Mouse (Mus musculus): Measurements from ENCODE around the gene Lekr1. TPM values are rescaled to one million over a fixed set of nuclear protein-coding genes. Genes with fewer than 3 reads are reported as not detected.

Lekr1 gene
- polyA plus RNA-seq, 1 experiment from 2014 or later, result 5.7 TPM

DNA sequence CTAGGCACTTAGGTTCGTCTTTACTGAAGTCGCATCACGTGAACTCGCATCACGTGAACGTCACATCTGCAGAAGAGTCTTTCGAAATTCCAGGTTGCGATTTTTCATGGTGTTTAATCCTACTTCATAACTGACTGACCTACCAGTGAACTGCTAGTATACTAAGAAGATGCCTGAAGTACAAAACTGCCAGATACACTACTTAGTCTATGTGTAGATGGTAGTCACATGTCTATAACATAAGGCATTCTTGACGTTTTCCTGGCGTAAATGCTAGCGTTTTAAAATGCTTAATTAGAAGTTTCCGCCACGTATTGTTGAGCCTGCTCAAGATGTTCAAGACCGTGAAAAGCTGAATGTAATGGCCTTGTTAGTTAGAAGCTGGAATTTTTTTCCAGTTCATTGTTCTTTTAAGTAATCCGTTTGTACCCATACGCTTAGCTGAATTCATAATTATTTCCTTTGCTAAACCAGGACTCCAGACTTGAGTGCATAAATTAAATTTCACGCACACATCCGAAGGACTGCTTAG lies 7.9 kb upstream of the Lekr1 start:
- Histone ChIP-seq H3K27me3 (peaks cover 47% of the 10 kb centered on the region), H3K4me2 (replicated peaks) (peak overlapping the region; percentile 97), H3K4me1 (replicated peaks) (peaks cover 27% of the 10 kb centered on the region), H3K9me3 (no peaks in the 10 kb centered on the region), H3K9ac (replicated peaks) (peak overlapping the region; percentile 75), H3K4me3 (replicated peaks) (peak overlapping the region; percentile 65), H3K36me3 (no peaks in the 10 kb centered on the region), H3K27ac (no peak overlapping the region)
- 1% methylated on average over 18 of the region's 18 CpGs for WGBS
- ATAC-seq, result peak; percentile 49

DNA sequence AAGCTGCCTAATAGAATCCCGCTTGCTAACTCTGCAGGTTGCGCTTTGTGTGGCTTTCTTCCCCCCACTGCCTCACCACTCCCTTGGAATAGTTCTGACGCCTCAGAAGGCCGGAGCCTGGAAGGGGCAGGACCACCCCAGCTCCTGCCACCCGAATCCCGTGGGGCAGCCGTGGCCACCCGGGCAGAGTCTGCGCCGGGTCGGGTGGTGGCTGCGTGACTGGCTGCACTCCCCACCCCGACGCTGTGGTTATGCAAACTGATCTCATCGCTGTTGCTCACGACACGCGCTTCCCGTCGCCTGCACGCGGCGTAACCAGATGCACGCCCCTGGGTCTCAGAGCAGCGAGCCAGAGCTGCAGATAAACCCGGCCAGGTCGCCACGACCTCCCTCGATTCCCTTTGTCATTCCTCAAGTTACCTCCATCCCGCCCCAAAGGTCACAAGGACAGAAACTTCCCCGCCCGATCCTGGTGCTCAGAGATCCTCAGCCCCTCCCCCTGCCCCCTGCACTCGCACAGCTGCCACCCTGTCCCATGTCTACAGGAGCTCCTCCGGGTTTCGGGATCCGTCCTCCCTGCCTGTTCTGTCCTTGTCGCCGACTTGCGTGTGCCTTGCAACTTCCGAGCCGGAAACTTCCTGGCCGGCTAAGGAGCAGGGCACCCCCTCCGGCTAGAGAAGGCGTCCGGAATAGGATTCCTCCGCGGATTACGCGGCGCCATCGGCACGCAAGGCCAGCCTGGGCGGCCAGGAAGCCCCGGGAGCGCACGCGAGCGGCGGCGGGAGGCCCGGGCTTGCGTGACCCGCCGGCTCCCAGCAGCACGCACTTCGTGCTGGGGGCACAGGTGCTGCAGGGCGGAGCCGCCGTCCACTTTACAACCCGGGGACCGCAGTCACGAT lies 7.1 kb upstream of the Lekr1 start:
- WGBS, result under 1% methylated on average over 72 of the region's 72 CpGs
- Histone ChIP-seq H3K36me3 (no peaks in the 10 kb centered on the region), H3K9ac (replicated peaks) (peak overlapping the region; percentile 75), H3K27me3 (peaks cover 47% of the 10 kb centered on the region), H3K4me3 (replicated peaks) (peak overlapping the region; percentile 65), H3K4me1 (replicated peaks) (peaks cover 27% of the 10 kb centered on the region), H3K9me3 (no peaks in the 10 kb centered on the region), H3K4me2 (replicated peaks) (peak overlapping the region; percentile 97), H3K27ac (peak overlapping the region; percentile 71)
- peak; percentile 88 for ATAC-seq

DNA sequence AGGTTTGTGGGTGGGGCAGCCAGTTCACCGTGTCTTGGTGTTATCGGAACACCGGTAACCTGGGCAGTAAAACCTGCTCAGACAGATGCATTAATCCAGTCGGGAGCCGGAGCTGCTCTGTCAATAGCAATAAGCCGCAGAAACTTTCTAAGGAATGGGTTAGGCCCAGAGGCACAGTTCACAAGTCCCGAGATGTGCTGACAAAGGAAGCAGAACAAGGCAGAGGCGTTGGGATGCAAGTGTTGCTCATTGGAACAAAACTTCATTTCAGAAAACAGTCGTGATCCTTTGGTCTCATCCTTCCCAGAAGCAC lies 6.5 kb upstream of the Lekr1 start:
- 0 out of 2 replicates have a peak overlapping the region, but pooled peaks have one; percentile 71 for H3K27ac ChIP-seq
- peaks cover 27% of the 10 kb centered on the region for H3K4me1 ChIP-seq (replicated peaks)
- no peaks in the 10 kb centered on the region for H3K36me3 ChIP-seq
- H3K4me3 ChIP-seq (replicated peaks), result peak overlapping the region; percentile 65
- no peaks in the 10 kb centered on the region for H3K9me3 ChIP-seq
- peak overlapping the region; percentile 97 for H3K4me2 ChIP-seq (replicated peaks)
- H3K27me3 ChIP-seq, result peaks cover 43% of the 10 kb centered on the region
- peak overlapping the region; percentile 75 for H3K9ac ChIP-seq (replicated peaks)
- peak; percentile 19; the same call in 1 of the 2 replicates for ATAC-seq
- WGBS, result under 1% methylated on average over 9 of the region's 9 CpGs

DNA sequence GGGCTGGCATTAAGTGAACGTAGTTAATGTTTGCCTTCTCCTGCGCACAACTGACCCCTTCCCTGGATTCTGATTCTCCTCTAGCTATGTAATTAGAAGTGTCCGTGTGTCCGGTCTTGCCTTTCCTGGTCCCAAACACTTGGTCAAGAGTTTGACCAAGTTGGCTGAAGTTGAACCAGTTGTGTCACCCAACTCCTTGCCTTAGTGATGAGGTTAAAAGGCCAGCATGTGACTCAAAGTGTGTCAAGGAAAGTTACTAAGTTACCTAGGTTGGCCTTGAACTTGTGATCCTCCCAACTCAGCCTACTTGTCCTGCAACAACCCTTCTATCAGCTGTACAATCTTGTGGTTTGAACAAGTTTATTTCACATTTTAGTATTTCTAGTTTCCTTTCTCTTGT lies 5.7 kb upstream of the Lekr1 start:
- H3K27ac ChIP-seq, result no peak overlapping the region
- H3K36me3 ChIP-seq, result no peaks in the 10 kb centered on the region
- peaks cover 27% of the 10 kb centered on the region for H3K4me1 ChIP-seq (replicated peaks)
- ATAC-seq, result no peak
- no peak overlapping the region for H3K9ac ChIP-seq (replicated peaks)
- H3K4me3 ChIP-seq (replicated peaks), result no peak overlapping the region
- H3K27me3 ChIP-seq, result peaks cover 36% of the 10 kb centered on the region
- no peak overlapping the region for H3K4me2 ChIP-seq (replicated peaks)
- H3K9me3 ChIP-seq, result no peaks in the 10 kb centered on the region
- WGBS, result 86% methylated on average over 4 of the region's 4 CpGs

DNA sequence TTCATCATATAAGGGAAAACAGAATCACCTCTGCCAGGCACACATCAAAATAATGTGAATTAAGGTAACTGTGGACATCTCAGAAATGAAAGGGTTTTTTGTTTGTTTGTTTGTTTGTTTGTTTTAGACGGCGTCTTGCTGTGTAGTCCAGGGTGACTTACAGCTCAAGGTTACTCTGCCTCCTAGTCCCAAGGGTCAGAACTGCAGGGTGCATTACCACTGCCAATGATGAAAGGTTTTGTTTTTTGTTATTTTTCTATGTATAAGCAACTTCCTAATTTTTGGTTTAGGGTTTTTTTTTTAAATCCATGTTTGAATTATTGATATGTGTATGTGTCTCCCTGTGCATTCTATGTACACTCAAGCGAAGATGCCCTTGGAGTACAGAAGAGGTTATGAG lies 4.3 kb upstream of the Lekr1 start:
- Histone ChIP-seq H3K4me3 (replicated peaks) (no peak overlapping the region), H3K9me3 (no peaks in the 10 kb centered on the region), H3K36me3 (no peaks in the 10 kb centered on the region), H3K27me3 (peaks cover 28% of the 10 kb centered on the region), H3K4me1 (replicated peaks) (peaks cover 24% of the 10 kb centered on the region), H3K9ac (replicated peaks) (no peak overlapping the region), H3K27ac (no peak overlapping the region), H3K4me2 (replicated peaks) (no peak overlapping the region)
- ATAC-seq, result no peak
- 89% methylated on average over 3 of the region's 3 CpGs for WGBS

DNA sequence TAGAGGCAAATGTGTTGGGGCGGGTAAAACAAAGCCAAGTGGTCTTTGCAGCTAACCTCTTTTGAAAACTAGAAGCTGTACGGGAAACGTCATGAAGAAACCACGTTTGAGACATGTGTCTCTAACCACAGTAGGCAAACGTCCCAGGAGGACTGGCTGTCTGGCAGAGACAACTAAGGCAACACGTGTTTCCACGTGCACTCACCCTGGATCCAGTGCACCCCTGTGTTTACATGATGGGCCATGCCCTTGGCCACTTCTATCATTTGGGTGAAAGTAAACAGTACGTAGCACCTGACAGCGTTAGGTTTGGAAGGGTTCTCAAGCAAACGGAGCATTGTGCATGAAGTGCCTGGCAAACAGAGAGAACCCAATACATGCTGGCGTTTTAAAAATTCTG lies 2.9 kb upstream of the Lekr1 start:
- no peak for ATAC-seq
- H3K36me3 ChIP-seq, result no peaks in the 10 kb centered on the region

DNA sequence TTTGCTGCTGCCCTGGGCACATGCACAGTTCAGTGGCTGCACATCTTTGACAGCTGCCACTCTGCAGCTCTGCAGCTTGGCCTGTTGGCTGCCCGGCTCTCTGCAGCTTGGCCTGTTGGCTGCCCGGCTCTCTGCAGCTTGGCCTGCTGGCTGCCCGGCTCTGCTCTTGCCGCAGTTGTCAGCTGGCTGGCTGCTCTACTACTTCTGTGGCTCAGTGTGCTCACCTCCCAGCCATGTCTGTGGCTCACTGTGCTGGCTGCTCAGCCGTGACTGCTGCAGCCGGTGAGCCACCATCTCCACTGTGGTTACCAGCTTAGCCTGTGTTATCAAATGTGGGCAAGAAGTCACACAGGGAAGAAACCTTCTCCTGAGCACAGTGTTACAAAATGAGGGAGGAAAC lies 4.2 kb downstream of the Lekr1 start:
- Histone ChIP-seq H3K27me3 (peaks cover 8% of the 10 kb centered on the region), H3K4me2 (replicated peaks) (no peak overlapping the region), H3K4me3 (replicated peaks) (no peak overlapping the region), H3K36me3 (no peaks in the 10 kb centered on the region), H3K9ac (replicated peaks) (no peak overlapping the region), H3K4me1 (replicated peaks) (no peaks in the 10 kb centered on the region), H3K9me3 (no peaks in the 10 kb centered on the region), H3K27ac (no peak overlapping the region)
- 55% methylated on average over 6 of the region's 6 CpGs for WGBS
- ATAC-seq, result no peak

More for the DNA sequence above, 2.9 kb upstream of the Lekr1 start:
- no peak overlapping the region for H3K27ac ChIP-seq
- no peak overlapping the region for H3K4me2 ChIP-seq (replicated peaks)
- H3K9ac ChIP-seq (replicated peaks), result no peak overlapping the region
- H3K4me1 ChIP-seq (replicated peaks), result peaks cover 11% of the 10 kb centered on the region
- WGBS, result 84% methylated on average over 11 of the region's 11 CpGs
- H3K9me3 ChIP-seq, result no peaks in the 10 kb centered on the region
- no peak overlapping the region for H3K4me3 ChIP-seq (replicated peaks)
- H3K27me3 ChIP-seq, result peaks cover 35% of the 10 kb centered on the region

DNA sequence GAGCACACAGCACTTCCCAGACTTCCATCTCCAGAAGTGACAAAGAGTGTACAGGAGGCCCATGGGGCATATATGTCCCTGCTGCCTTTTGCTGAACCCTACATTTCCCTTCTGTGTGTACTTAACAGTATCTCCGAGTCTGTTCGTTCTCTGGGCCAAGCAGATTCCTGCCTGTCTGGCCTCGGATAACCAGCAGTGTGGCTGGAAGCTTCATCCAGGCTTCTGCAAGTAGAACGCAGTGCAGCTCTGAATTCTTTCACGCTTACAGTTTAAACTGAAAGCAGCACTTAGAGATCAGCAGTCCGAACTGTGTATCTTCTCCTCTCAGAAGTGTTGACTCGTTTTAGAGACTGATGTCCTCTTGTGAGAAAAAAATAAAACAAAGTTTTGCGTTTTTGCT lies 7.7 kb downstream of the Lekr1 start:
- ATAC-seq, result no peak

DNA sequence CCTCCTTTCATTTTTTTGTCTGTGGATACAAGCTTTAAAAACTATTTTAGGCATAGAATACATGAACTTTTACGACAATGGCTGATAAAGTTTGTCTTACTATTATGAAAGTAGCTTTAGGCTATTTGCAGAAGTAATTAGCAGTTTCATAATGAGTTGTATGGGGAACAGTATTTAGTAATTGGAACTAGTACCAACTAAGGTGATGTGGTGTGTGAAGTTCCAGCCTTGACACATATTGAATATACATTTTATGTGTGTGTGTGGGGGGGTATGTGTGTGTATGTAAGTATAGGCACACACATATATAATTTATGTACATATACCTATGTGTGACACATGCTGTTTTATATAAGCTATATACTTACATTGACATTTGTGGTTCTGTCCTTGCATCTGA lies 14.6 kb downstream of the Lekr1 start:
- 90% methylated on average over 1 of the region's 1 CpGs for WGBS

More for the DNA sequence above, 7.7 kb downstream of the Lekr1 start:
- Histone ChIP-seq H3K27ac (no peak overlapping the region), H3K27me3 (no peaks in the 10 kb centered on the region), H3K9me3 (no peaks in the 10 kb centered on the region), H3K4me2 (replicated peaks) (no peak overlapping the region), H3K4me1 (replicated peaks) (no peaks in the 10 kb centered on the region), H3K36me3 (no peaks in the 10 kb centered on the region), H3K9ac (replicated peaks) (no peak overlapping the region), H3K4me3 (replicated peaks) (no peak overlapping the region)
- 63% methylated on average over 8 of the region's 8 CpGs for WGBS

DNA sequence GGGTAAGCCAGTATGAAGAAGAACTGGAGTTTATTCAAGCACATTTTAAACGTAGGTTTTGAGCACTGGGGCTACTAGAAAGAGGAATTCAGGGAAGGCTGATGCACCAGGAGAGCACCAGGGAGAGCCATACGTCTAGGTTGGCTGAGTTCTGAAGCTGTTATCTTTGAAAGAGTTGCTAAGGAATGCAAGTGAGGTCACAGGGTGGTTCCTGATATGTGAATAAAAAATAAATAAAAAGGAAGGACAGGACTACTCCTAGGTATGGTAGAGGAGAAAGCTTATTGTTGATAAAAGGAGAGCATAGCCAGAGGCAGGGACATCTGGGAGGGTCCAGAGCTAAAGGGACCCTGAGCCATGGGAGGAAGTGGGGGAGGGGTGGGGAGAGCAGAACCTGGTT lies 23.7 kb downstream of the Lekr1 start:
- Histone ChIP-seq H3K27me3 (no peaks in the 10 kb centered on the region), H3K36me3 (no peaks in the 10 kb centered on the region), H3K27ac (no peak overlapping the region), H3K9me3 (no peaks in the 10 kb centered on the region), H3K4me2 (replicated peaks) (no peak overlapping the region), H3K4me1 (replicated peaks) (no peaks in the 10 kb centered on the region), H3K4me3 (replicated peaks) (no peak overlapping the region), H3K9ac (replicated peaks) (no peak overlapping the region)
- 0 out of 2 replicates have a peak, but pooled peaks have one; percentile 34 for ATAC-seq
- 55% methylated on average over 2 of the region's 2 CpGs for WGBS

More for the DNA sequence above, 14.6 kb downstream of the Lekr1 start:
- no peak overlapping the region for H3K4me3 ChIP-seq (replicated peaks)
- ATAC-seq, result no peak
- no peaks in the 10 kb centered on the region for H3K9me3 ChIP-seq
- H3K36me3 ChIP-seq, result no peaks in the 10 kb centered on the region
- no peak overlapping the region for H3K9ac ChIP-seq (replicated peaks)
- H3K4me2 ChIP-seq (replicated peaks), result no peak overlapping the region
- no peak overlapping the region for H3K27ac ChIP-seq
- H3K27me3 ChIP-seq, result no peaks in the 10 kb centered on the region
- no peaks in the 10 kb centered on the region for H3K4me1 ChIP-seq (replicated peaks)

DNA sequence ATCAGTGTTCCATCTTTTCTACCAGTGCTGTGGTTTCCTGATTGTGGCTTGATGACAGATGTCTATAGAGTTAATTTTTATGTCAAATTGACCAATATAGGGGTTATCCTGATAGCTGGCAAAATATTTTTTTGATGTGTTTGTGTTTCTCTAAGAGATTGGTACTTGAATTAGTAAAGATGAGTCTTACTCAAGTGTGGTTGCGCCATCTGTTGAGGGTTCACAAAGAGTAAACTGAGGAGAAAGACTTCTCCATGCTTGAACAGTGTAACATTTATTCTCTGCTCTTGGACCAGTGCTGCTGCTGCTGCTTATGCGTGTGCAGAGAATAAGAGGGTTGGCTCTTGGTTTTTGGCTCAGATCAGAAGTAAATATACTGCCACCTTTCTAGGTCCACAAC lies 24.8 kb downstream of the Lekr1 start:
- Histone ChIP-seq H3K4me1 (replicated peaks) (no peaks in the 10 kb centered on the region), H3K9me3 (no peaks in the 10 kb centered on the region), H3K4me3 (replicated peaks) (no peak overlapping the region), H3K9ac (replicated peaks) (no peak overlapping the region), H3K4me2 (replicated peaks) (no peak overlapping the region), H3K27me3 (no peaks in the 10 kb centered on the region), H3K27ac (no peak overlapping the region), H3K36me3 (no peaks in the 10 kb centered on the region)
- ATAC-seq, result no peak
- 95% methylated on average over 2 of the region's 2 CpGs for whole genome bisulfite sequencing

DNA sequence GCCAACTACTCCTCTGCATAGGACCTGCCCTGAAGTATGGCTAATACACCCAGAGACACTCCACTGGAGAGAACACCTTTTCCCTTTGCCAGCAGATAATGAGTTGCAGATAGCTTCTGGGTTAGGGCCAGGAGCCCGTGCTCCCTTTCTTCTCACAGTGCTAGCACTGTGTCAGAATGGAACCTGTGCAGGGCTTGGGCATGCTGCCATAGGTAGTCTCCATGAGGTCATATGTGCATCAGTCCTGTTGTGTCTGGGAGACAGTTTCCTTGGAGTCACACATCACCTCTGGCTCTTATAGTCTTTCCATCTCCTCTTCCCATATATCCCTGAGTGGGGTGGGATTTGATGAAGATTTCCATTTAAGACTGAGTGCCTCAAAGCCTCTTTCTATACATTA lies 33.7 kb downstream of the Lekr1 start:
- H3K9ac ChIP-seq (replicated peaks), result no peak overlapping the region
- no peak overlapping the region for H3K4me3 ChIP-seq (replicated peaks)
- H3K4me2 ChIP-seq (replicated peaks), result no peak overlapping the region
- no peaks in the 10 kb centered on the region for H3K9me3 ChIP-seq
- WGBS, result 77% methylated on average over 1 of the region's 1 CpGs
- no peaks in the 10 kb centered on the region for H3K27me3 ChIP-seq
- ATAC-seq, result no peak
- no peak overlapping the region for H3K27ac ChIP-seq
- H3K4me1 ChIP-seq (replicated peaks), result no peaks in the 10 kb centered on the region
- no peaks in the 10 kb centered on the region for H3K36me3 ChIP-seq
